Mouse (Mus musculus): ENCODE data around the gene 2010300C02Rik. TPM values are rescaled to one million over a fixed set of nuclear protein-coding genes. Genes with fewer than 3 reads are reported as not detected.

Gene 2010300C02Rik
- polyA plus RNA-seq, 1 experiment from 2014 or later = 3.5 TPM

- 81% methylated on average over 13 of the region's 13 CpGs for WGBS
- H3K27ac ChIP-seq (ENCODE audit: low read length) = no peak overlapping the region
- no peak for ATAC-seq
Measured at GRCm38 (mm10) chr1:37585809-37586480, 133.9 kb downstream of the 2010300C02Rik start.

GRCm38 (mm10) chr1:37583795-37584464 is 136.0 kb downstream of the 2010300C02Rik start:
- WGBS = 70% methylated on average over 9 of the region's 9 CpGs
- H3K9ac ChIP-seq (replicated peaks; ENCODE audit: low read depth, low read length) = no peak overlapping the region

More at GRCm38 (mm10) chr1:37585809-37586480, 133.9 kb downstream of the 2010300C02Rik start:
- Histone ChIP-seq H3K36me3 (ENCODE audit: control insufficient read depth, insufficient read depth) (no peaks in the 10 kb centered on the region), H3K4me3 (replicated peaks; ENCODE audit: low read length) (no peak overlapping the region), H3K4me2 (ENCODE audit: low read length) (no peak overlapping the region), H3K9ac (replicated peaks; ENCODE audit: low read depth, low read length) (no peak overlapping the region), H3K27me3 (replicated peaks; ENCODE audit: control insufficient read depth, insufficient read depth, low read length) (no peaks in the 10 kb centered on the region), H3K4me1 (replicated peaks; ENCODE audit: control insufficient read depth, insufficient read depth, low read length) (no peaks in the 10 kb centered on the region; the same call in 1 of the 2 replicates), H3K9me3 (ENCODE audit: control insufficient read depth, low read length) (no peaks in the 10 kb centered on the region)

GRCm38 (mm10) chr1:37583167-37583566 is 136.7 kb downstream of the 2010300C02Rik start:
- no peak for ATAC-seq
- H3K9ac ChIP-seq (replicated peaks; ENCODE audit: low read depth, low read length) = no peak overlapping the region
- H3K36me3 ChIP-seq (ENCODE audit: control insufficient read depth, insufficient read depth) = no peaks in the 10 kb centered on the region
- 91% methylated on average over 8 of the region's 8 CpGs for WGBS
- H3K9me3 ChIP-seq (ENCODE audit: control insufficient read depth, low read length) = no peaks in the 10 kb centered on the region
- no peaks in the 10 kb centered on the region for H3K27me3 ChIP-seq (replicated peaks; ENCODE audit: control insufficient read depth, insufficient read depth, low read length)
- H3K4me3 ChIP-seq (replicated peaks; ENCODE audit: low read length) = no peak overlapping the region
- no peaks in the 10 kb centered on the region; the same call in 1 of the 2 replicates for H3K4me1 ChIP-seq (replicated peaks; ENCODE audit: control insufficient read depth, insufficient read depth, low read length)
- H3K27ac ChIP-seq (ENCODE audit: low read length) = no peak overlapping the region
- H3K4me2 ChIP-seq (ENCODE audit: low read length) = no peak overlapping the region

More at GRCm38 (mm10) chr1:37583795-37584464, 136.0 kb downstream of the 2010300C02Rik start:
- ATAC-seq = no peak
- Histone ChIP-seq H3K4me1 (replicated peaks; ENCODE audit: control insufficient read depth, insufficient read depth, low read length) (no peaks in the 10 kb centered on the region; the same call in 1 of the 2 replicates), H3K36me3 (ENCODE audit: control insufficient read depth, insufficient read depth) (no peaks in the 10 kb centered on the region), H3K9me3 (ENCODE audit: control insufficient read depth, low read length) (no peaks in the 10 kb centered on the region), H3K4me3 (replicated peaks; ENCODE audit: low read length) (no peak overlapping the region), H3K27me3 (replicated peaks; ENCODE audit: control insufficient read depth, insufficient read depth, low read length) (no peaks in the 10 kb centered on the region), H3K27ac (ENCODE audit: low read length) (no peak overlapping the region), H3K4me2 (ENCODE audit: low read length) (no peak overlapping the region)

GRCm38 (mm10) chr1:37579686-37580085 is 140.2 kb downstream of the 2010300C02Rik start:
- Histone ChIP-seq H3K27me3 (replicated peaks; ENCODE audit: control insufficient read depth, insufficient read depth, low read length) (no peaks in the 10 kb centered on the region), H3K9ac (replicated peaks; ENCODE audit: low read depth, low read length) (no peak overlapping the region), H3K4me3 (replicated peaks; ENCODE audit: low read length) (no peak overlapping the region), H3K4me1 (replicated peaks; ENCODE audit: control insufficient read depth, insufficient read depth, low read length) (no peaks in the 10 kb centered on the region), H3K4me2 (ENCODE audit: low read length) (no peak overlapping the region), H3K9me3 (ENCODE audit: control insufficient read depth, low read length) (no peaks in the 10 kb centered on the region), H3K27ac (ENCODE audit: low read length) (no peak overlapping the region), H3K36me3 (ENCODE audit: control insufficient read depth, insufficient read depth) (no peaks in the 10 kb centered on the region)
- 92% methylated on average over 13 of the region's 13 CpGs for WGBS
- no peak for ATAC-seq

GRCm38 (mm10) chr1:37572528-37573272 is 147.2 kb downstream of the 2010300C02Rik start:
- Histone ChIP-seq H3K27me3 (replicated peaks; ENCODE audit: control insufficient read depth, insufficient read depth, low read length) (no peaks in the 10 kb centered on the region; the same call in 1 of the 2 replicates), H3K27ac (ENCODE audit: low read length) (no peak overlapping the region), H3K4me3 (replicated peaks; ENCODE audit: low read length) (no peak overlapping the region), H3K4me1 (replicated peaks; ENCODE audit: control insufficient read depth, insufficient read depth, low read length) (no peaks in the 10 kb centered on the region), H3K9me3 (ENCODE audit: control insufficient read depth, low read length) (no peaks in the 10 kb centered on the region), H3K36me3 (ENCODE audit: control insufficient read depth, insufficient read depth) (no peaks in the 10 kb centered on the region), H3K4me2 (ENCODE audit: low read length) (no peak overlapping the region), H3K9ac (replicated peaks; ENCODE audit: low read depth, low read length) (no peak overlapping the region)
- no peak for ATAC-seq
- WGBS = 83% methylated on average over 10 of the region's 10 CpGs

- no peak overlapping the region for H3K4me2 ChIP-seq (ENCODE audit: low read length)
- no peaks in the 10 kb centered on the region for H3K36me3 ChIP-seq (ENCODE audit: control insufficient read depth, insufficient read depth)
- H3K4me1 ChIP-seq (replicated peaks; ENCODE audit: control insufficient read depth, insufficient read depth, low read length) = no peaks in the 10 kb centered on the region
- H3K27ac ChIP-seq (ENCODE audit: low read length) = no peak overlapping the region
- no peak overlapping the region for H3K4me3 ChIP-seq (replicated peaks; ENCODE audit: low read length)
- no peak overlapping the region for H3K9ac ChIP-seq (replicated peaks; ENCODE audit: low read depth, low read length)
- ATAC-seq = no peak
- H3K9me3 ChIP-seq (ENCODE audit: control insufficient read depth, low read length) = no peaks in the 10 kb centered on the region
- no peaks in the 10 kb centered on the region; the same call in 1 of the 2 replicates for H3K27me3 ChIP-seq (replicated peaks; ENCODE audit: control insufficient read depth, insufficient read depth, low read length)
- 97% methylated on average over 1 of the region's 1 CpGs for WGBS
Measured at GRCm38 (mm10) chr1:37568379-37568778, 151.5 kb downstream of the 2010300C02Rik start.

GRCm38 (mm10) chr1:37566754-37567153 is 153.1 kb downstream of the 2010300C02Rik start:
- 83% methylated on average over 4 of the region's 4 CpGs for WGBS
- H3K9me3 ChIP-seq (ENCODE audit: control insufficient read depth, low read length) = no peaks in the 10 kb centered on the region
- H3K4me2 ChIP-seq (ENCODE audit: low read length) = no peak overlapping the region
- H3K9ac ChIP-seq (replicated peaks; ENCODE audit: low read depth, low read length) = no peak overlapping the region
- H3K36me3 ChIP-seq (ENCODE audit: control insufficient read depth, insufficient read depth) = no peaks in the 10 kb centered on the region
- ATAC-seq = no peak
- H3K4me1 ChIP-seq (replicated peaks; ENCODE audit: control insufficient read depth, insufficient read depth, low read length) = no peaks in the 10 kb centered on the region
- H3K4me3 ChIP-seq (replicated peaks; ENCODE audit: low read length) = no peak overlapping the region
- H3K27ac ChIP-seq (ENCODE audit: low read length) = no peak overlapping the region
- H3K27me3 ChIP-seq (replicated peaks; ENCODE audit: control insufficient read depth, insufficient read depth, low read length) = no peaks in the 10 kb centered on the region; the same call in 1 of the 2 replicates

GRCm38 (mm10) chr1:37566344-37566743 is 153.5 kb downstream of the 2010300C02Rik start:
- Histone ChIP-seq H3K4me2 (ENCODE audit: low read length) (no peak overlapping the region), H3K27me3 (replicated peaks; ENCODE audit: control insufficient read depth, insufficient read depth, low read length) (no peaks in the 10 kb centered on the region; the same call in 1 of the 2 replicates), H3K9ac (replicated peaks; ENCODE audit: low read depth, low read length) (no peak overlapping the region), H3K27ac (ENCODE audit: low read length) (no peak overlapping the region), H3K4me1 (replicated peaks; ENCODE audit: control insufficient read depth, insufficient read depth, low read length) (no peaks in the 10 kb centered on the region), H3K4me3 (replicated peaks; ENCODE audit: low read length) (no peak overlapping the region), H3K9me3 (ENCODE audit: control insufficient read depth, low read length) (no peaks in the 10 kb centered on the region), H3K36me3 (ENCODE audit: control insufficient read depth, insufficient read depth) (no peaks in the 10 kb centered on the region)
- ATAC-seq = no peak
- 85% methylated on average over 2 of the region's 2 CpGs for WGBS

GRCm38 (mm10) chr1:37565396-37565795 is 154.5 kb downstream of the 2010300C02Rik start:
- Histone ChIP-seq H3K9ac (replicated peaks; ENCODE audit: low read depth, low read length) (no peak overlapping the region), H3K27me3 (replicated peaks; ENCODE audit: control insufficient read depth, insufficient read depth, low read length) (no peaks in the 10 kb centered on the region; the same call in 1 of the 2 replicates), H3K4me3 (replicated peaks; ENCODE audit: low read length) (no peak overlapping the region), H3K36me3 (ENCODE audit: control insufficient read depth, insufficient read depth) (no peaks in the 10 kb centered on the region), H3K9me3 (ENCODE audit: control insufficient read depth, low read length) (no peaks in the 10 kb centered on the region), H3K4me2 (ENCODE audit: low read length) (no peak overlapping the region), H3K4me1 (replicated peaks; ENCODE audit: control insufficient read depth, insufficient read depth, low read length) (no peaks in the 10 kb centered on the region), H3K27ac (ENCODE audit: low read length) (no peak overlapping the region)
- no peak for ATAC-seq
- 27% methylated on average over 6 of the region's 6 CpGs for WGBS
